Mouse (Mus musculus): ENCODE data around the gene Ptov1. TPM values are rescaled to one million over a fixed set of nuclear protein-coding genes. Genes with fewer than 3 reads are reported as not detected.

Ptov1 gene
- polyA plus RNA-seq (2015; fragmentation: Nextera tagmentation; extraction: Ambion mirVana), result 377 and 412 TPM in 2 replicates

DNA sequence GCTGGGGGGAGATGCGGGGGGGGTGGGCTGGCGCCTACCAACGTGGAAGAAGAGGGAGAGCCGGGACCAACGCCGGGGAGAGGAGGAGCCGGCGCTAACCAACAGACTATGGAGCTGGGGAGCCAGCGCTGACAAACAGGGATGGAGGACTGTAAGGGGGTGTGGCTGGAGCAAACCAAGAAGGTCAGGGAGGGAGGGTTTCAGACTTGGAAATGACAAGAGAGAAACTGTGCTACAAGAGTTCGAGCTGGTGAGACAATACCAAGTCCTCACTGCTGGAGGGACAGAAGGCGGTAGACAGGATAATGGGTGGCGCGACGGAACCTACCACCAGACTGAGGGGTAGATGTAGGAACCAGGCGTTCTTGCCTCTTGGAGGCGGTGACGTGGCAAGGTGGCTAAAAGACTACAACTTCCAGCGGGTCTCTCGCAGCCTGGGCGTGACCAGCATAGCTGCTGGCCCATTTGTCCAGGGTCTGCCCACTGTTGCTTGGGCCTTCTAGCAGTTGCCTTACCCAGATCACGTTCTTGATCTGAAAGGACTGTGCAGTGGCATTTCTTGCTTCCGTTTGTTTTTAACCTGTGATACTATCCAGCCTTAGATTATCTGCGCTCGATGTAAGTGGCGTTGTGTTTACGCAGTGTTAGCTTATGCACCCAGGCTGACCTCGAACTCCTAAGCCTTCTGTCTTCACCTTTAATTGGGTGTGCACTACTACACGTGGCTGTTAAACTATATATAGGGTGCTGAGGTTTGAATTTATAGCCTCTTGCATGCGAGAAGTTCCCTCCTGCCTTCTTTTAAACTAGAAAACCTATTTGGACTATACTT lies at the start of gene Ptov1:
Gene Ptov1 (minus strand): TSS at position 92 of the 832 bp plus-strand sequence.
- H3K4me1 ChIP-seq (replicated peaks; ENCODE audit: insufficient read depth, low read length), result peaks cover 33% of the 10 kb centered on the region
- ATAC-seq (replicated peaks; ENCODE audit: low FRiP score, low read depth), result peak; percentile 91
- peaks cover 11% of the 10 kb centered on the region; the same call in 1 of the 2 replicates for H3K36me3 ChIP-seq (ENCODE audit: insufficient read depth, low read length)
- H3K9me3 ChIP-seq (replicated peaks; ENCODE audit: low read length), result no peaks in the 10 kb centered on the region
- H3K4me2 ChIP-seq (ENCODE audit: low read length), result peak within 1 kb of the TSS; percentile 55
- no peak; the same call in 1 of the 2 replicates for TF ChIP-seq CTCF (IDR thresholded peaks at IDR 0.05; ENCODE audit: low read depth)
- H3K9ac ChIP-seq (ENCODE audit: low read depth, low read length), result peak within 1 kb of the TSS; percentile 100
- DNase-seq (ENCODE audit: low spot score), result peak; percentile 100
- H3K27ac ChIP-seq, result peak within 1 kb of the TSS; percentile 100
- 4% methylated on average over 29 of the region's 29 CpGs for WGBS
- no peaks in the 10 kb centered on the region for H3K27me3 ChIP-seq (ENCODE audit: insufficient read depth, low read length)
- peak within 1 kb of the TSS; percentile 96 for H3K4me3 ChIP-seq (replicated peaks; ENCODE audit: low read depth, low read length)

DNA sequence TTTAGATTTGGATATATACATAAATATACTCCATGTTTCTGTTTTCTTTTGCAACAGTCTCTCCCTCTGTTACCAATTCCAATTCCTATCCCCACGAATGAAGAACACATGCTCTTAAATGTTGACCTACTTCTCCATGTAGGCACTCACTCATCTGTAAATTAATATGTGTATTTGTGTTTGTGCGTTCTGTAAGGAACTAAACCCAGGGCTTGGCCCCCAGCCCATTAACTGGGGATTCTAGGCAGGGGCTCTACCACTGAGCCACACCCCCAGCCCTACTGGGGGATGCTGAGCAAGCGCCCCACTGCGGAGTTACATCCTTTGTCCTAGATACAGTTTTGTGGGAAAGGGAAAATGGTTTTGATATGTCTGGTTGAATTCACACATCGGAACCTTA lies 49.5 kb upstream of the Ptov1 start:
- Histone ChIP-seq H3K4me1 (replicated peaks; ENCODE audit: insufficient read depth, low read length) (no peaks in the 10 kb centered on the region), H3K27me3 (ENCODE audit: insufficient read depth, low read length) (no peaks in the 10 kb centered on the region), H3K36me3 (ENCODE audit: insufficient read depth, low read length) (peaks cover 37% of the 10 kb centered on the region), H3K27ac (no peak overlapping the region), H3K4me3 (replicated peaks; ENCODE audit: low read depth, low read length) (no peak overlapping the region), H3K9me3 (replicated peaks; ENCODE audit: low read length) (no peaks in the 10 kb centered on the region), H3K9ac (ENCODE audit: low read depth, low read length) (no peak overlapping the region), H3K4me2 (ENCODE audit: low read length) (no peak overlapping the region)
- no peak for TF ChIP-seq CTCF (IDR thresholded peaks at IDR 0.05; ENCODE audit: low read depth)
- ATAC-seq (replicated peaks; ENCODE audit: low FRiP score, low read depth), result no peak
- WGBS, result 89% methylated on average over 5 of the region's 5 CpGs
- no peak for DNase-seq (ENCODE audit: low spot score)

DNA sequence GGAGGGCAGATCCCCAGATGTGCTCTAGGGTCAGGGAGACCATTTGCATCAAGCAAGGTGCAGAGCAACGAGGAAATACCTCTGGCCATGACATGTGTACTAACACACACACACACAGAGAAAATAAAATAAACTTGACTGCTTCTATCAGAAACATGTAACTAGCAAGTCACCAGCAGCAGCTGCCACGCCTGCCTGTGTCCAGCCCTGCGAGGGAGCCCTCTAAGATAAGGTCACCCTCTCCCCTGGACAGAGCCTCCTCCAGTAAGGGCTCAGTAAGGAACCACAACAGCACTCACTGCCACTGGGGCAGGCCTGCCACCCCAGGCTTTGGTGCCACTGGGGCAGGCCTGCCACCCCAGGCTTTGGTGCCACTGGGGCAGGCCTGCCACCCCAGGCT lies 48.6 kb upstream of the Ptov1 start:
- no peak overlapping the region for H3K4me3 ChIP-seq (replicated peaks; ENCODE audit: low read depth, low read length)
- no peak overlapping the region for H3K4me2 ChIP-seq (ENCODE audit: low read length)
- no peak overlapping the region for H3K9ac ChIP-seq (ENCODE audit: low read depth, low read length)
- no peak overlapping the region for H3K27ac ChIP-seq
- no peak for TF ChIP-seq CTCF (IDR thresholded peaks at IDR 0.05; ENCODE audit: low read depth)
- peaks cover 41% of the 10 kb centered on the region for H3K36me3 ChIP-seq (ENCODE audit: insufficient read depth, low read length)
- H3K4me1 ChIP-seq (replicated peaks; ENCODE audit: insufficient read depth, low read length), result no peaks in the 10 kb centered on the region
- 74% methylated on average over 3 of the region's 3 CpGs for WGBS
- DNase-seq (ENCODE audit: low spot score), result no peak
- H3K9me3 ChIP-seq (replicated peaks; ENCODE audit: low read length), result no peaks in the 10 kb centered on the region
- no peak for ATAC-seq (replicated peaks; ENCODE audit: low FRiP score, low read depth)
- no peaks in the 10 kb centered on the region for H3K27me3 ChIP-seq (ENCODE audit: insufficient read depth, low read length)

DNA sequence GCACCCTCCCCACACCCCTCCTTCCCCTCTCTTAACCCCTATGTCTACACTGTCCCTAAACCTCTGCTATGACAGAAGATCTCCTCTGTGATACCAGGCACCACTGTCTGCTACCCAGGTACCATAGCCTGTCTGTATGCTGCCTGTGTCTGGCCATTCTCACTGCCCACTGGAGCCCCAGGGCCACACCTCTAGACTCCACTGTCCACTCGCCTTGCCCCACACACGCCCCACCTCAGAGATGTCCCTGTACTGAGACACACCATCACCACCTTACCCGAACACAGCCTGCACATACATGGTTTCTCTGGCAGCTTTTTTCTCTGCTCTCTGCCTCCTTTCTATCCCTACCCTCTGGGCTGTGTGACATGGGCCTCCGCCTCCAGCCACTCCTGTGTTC lies 47.3 kb upstream of the Ptov1 start:
- H3K27ac ChIP-seq, result no peak overlapping the region
- no peaks in the 10 kb centered on the region for H3K27me3 ChIP-seq (ENCODE audit: insufficient read depth, low read length)
- H3K36me3 ChIP-seq (ENCODE audit: insufficient read depth, low read length), result peaks cover 41% of the 10 kb centered on the region
- H3K4me1 ChIP-seq (replicated peaks; ENCODE audit: insufficient read depth, low read length), result no peaks in the 10 kb centered on the region
- ATAC-seq (replicated peaks; ENCODE audit: low FRiP score, low read depth), result no peak; the same call in 1 of the 2 replicates
- 83% methylated on average over 4 of the region's 4 CpGs for WGBS
- no peak for DNase-seq (ENCODE audit: low spot score)
- H3K4me2 ChIP-seq (ENCODE audit: low read length), result no peak overlapping the region
- no peak for TF ChIP-seq CTCF (IDR thresholded peaks at IDR 0.05; ENCODE audit: low read depth)
- H3K4me3 ChIP-seq (replicated peaks; ENCODE audit: low read depth, low read length), result no peak overlapping the region
- no peak overlapping the region for H3K9ac ChIP-seq (ENCODE audit: low read depth, low read length)
- no peaks in the 10 kb centered on the region for H3K9me3 ChIP-seq (replicated peaks; ENCODE audit: low read length)

DNA sequence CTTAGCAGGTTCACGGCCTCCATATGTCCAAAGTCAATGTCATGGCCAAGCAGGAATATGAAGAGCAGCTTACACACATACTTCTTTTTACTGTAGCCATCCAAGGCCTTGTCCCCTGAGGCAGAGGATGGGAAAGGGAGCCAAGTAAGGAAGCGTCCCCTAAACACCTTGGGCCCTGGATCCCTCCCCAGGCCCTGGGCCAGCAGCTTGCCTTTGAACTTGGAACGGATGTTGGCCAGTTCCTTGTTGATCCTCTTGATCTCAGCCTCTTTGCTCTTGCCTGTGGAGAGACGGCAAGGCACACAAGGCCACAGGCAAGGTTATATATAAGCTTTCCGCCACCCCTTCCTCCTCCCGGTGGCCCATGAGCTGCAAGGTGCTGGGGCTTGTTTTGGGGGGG lies 46.6 kb upstream of the Ptov1 start:
- TF ChIP-seq CTCF (IDR thresholded peaks at IDR 0.05; ENCODE audit: low read depth), result no peak
- no peak overlapping the region for H3K4me3 ChIP-seq (replicated peaks; ENCODE audit: low read depth, low read length)
- ATAC-seq (replicated peaks; ENCODE audit: low FRiP score, low read depth) (no peak), DNase-seq (ENCODE audit: low spot score) (no peak)
- no peak overlapping the region for H3K9ac ChIP-seq (ENCODE audit: low read depth, low read length)
- H3K27me3 ChIP-seq (ENCODE audit: insufficient read depth, low read length), result no peaks in the 10 kb centered on the region
- H3K27ac ChIP-seq, result no peak overlapping the region
- no peaks in the 10 kb centered on the region for H3K9me3 ChIP-seq (replicated peaks; ENCODE audit: low read length)
- peaks cover 37% of the 10 kb centered on the region for H3K36me3 ChIP-seq (ENCODE audit: insufficient read depth, low read length)
- H3K4me1 ChIP-seq (replicated peaks; ENCODE audit: insufficient read depth, low read length), result no peaks in the 10 kb centered on the region
- WGBS, result 70% methylated on average over 6 of the region's 6 CpGs
- no peak overlapping the region for H3K4me2 ChIP-seq (ENCODE audit: low read length)

DNA sequence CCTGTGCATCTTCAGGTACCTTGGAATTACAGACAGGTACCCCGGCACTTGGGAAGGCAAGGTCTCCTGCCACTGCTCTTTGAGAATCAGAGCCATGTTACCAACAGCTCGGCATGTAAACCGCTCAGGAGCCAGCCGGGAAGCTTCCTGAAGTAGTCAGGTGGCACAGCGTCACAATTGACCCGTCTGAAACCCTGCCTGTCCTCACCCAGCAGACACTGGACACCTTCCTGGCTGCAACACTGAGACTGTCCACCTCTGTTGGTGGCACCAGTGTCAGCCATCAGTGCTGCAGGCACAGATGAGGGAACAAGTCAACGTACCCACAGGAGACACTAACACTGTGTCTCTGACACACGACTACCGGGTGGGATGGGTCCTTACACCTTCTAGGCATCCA lies 45.7 kb upstream of the Ptov1 start:
- Histone ChIP-seq H3K4me1 (replicated peaks; ENCODE audit: insufficient read depth, low read length) (no peaks in the 10 kb centered on the region), H3K9me3 (replicated peaks; ENCODE audit: low read length) (no peaks in the 10 kb centered on the region), H3K4me2 (ENCODE audit: low read length) (no peak overlapping the region), H3K27ac (no peak overlapping the region), H3K27me3 (ENCODE audit: insufficient read depth, low read length) (no peaks in the 10 kb centered on the region), H3K36me3 (ENCODE audit: insufficient read depth, low read length) (peaks cover 45% of the 10 kb centered on the region), H3K9ac (ENCODE audit: low read depth, low read length) (no peak overlapping the region), H3K4me3 (replicated peaks; ENCODE audit: low read depth, low read length) (no peak overlapping the region)
- WGBS, result 90% methylated on average over 9 of the region's 9 CpGs
- DNase-seq (ENCODE audit: low spot score) (no peak), ATAC-seq (replicated peaks; ENCODE audit: low FRiP score, low read depth) (no peak)
- no peak for TF ChIP-seq CTCF (IDR thresholded peaks at IDR 0.05; ENCODE audit: low read depth)

Data from kidney, postnatal 0 days (tissue).